Mouse (Mus musculus) forebrain, postnatal 0 days (tissue): ENCODE results near the gene Hoxa4. TPM values are rescaled to one million over a fixed set of nuclear protein-coding genes. Genes with fewer than 3 reads are reported as not detected.

ENCODE experiments used
- ATAC-seq: fragments of 200-750 bp; cut with Nextera tagmentation; 2 replicates; pipeline ENCODE4 v1.8.0; 2017; ENCODE audit warnings: mild to moderate bottlenecking, moderate library complexity
- DNase-seq: peaks from one replicate; pipeline ENCODE4 v3.0.0-alpha.2; 2015
- H3K27ac ChIP-seq: fragments of 300-500 bp; sonication (generic); 2 replicates; pipeline ENCODE4 v1.5.1; 2014; ENCODE audit warnings: low read depth, mild to moderate bottlenecking, antibody characterized with exemption, low read length, moderate library complexity, mixed read lengths
- H3K27me3 ChIP-seq: fragments of 300-500 bp; sonication (generic); 2 replicates; pipeline ENCODE4 v1.6.1; 2014; ENCODE audit warnings: mild to moderate bottlenecking, low read length, mixed read lengths; ENCODE audit not compliant: insufficient read depth
- H3K36me3 ChIP-seq: fragments of 300-500 bp; sonication (generic); 2 replicates; pipeline ENCODE4 v1.6.1; 2014; ENCODE audit warnings: mild to moderate bottlenecking, moderate library complexity; ENCODE audit not compliant: insufficient read depth
- H3K4me1 ChIP-seq: fragments of 300-500 bp; sonication (generic); 2 replicates; pipeline ENCODE4 v1.6.1; 2014; ENCODE audit warnings: antibody characterized with exemption; ENCODE audit not compliant: insufficient read depth
- H3K4me2 ChIP-seq: fragments of 300-500 bp; sonication (generic); 2 replicates; pipeline ENCODE4 v1.6.1; 2014; ENCODE audit warnings: low read depth, mild to moderate bottlenecking, moderate library complexity
- H3K4me3 ChIP-seq: fragments of 300-500 bp; sonication (generic); 2 replicates; pipeline ENCODE4 v1.5.1; 2014; ENCODE audit warnings: low read depth, low read length, mixed read lengths
- H3K9ac ChIP-seq: fragments of 300-500 bp; sonication (generic); 2 replicates; pipeline ENCODE4 v1.6.1; 2014; ENCODE audit warnings: mild to moderate bottlenecking
- H3K9me3 ChIP-seq: fragments of 300-500 bp; sonication (generic); 2 replicates; pipeline ENCODE4 v1.6.1; 2016; ENCODE audit warnings: low read length
- CTCF ChIP-seq: sonication (generic); IDR thresholded peaks from 2 replicates; pipeline ENCODE4 v1.5.1; 2016; ENCODE audit warnings: antibody characterized with exemption, control low read depth, low read depth
- WGBS: fragments of 180-500 bp; shearing (Covaris S2); extraction: QIAGEN DNeasy Blood & Tissue Kit; methylation state at CpG from one replicate; pipeline ENCODE4 v1.1.7; 2014; 5-methylcytosine and 5-hydroxymethylcytosine counted together
- microRNA counts: library from miRNA; unstranded; fragments of <30 nt; microRNA quantifications from one replicate; lab custom pipeline; 2015
- microRNA-seq, 2 experiments: library from miRNA; unstranded; fragments of <30 nt; microRNA quantifications; one replicate each; pipeline ENCODE4; 2016
- polyA plus RNA-seq: library from polyadenylated mRNA; unstranded; fragments of >200 nt; fragmentation: Nextera tagmentation; extraction: Ambion mirVana; gene quantifications from 2 replicates; pipeline ENCODE4 v1.2.1, GENCODE M21; 2015
- total RNA-seq: library from RNA; depleted of rRNA; stranded (reverse); fragments of >200 nt; gene quantifications from 2 replicates; pipeline ENCODE4 v1.2.3, GENCODE M21; 2014; rRNA removed

The Hoxa4 gene
- total and polyA plus RNA-seq, 2 experiments from 2014 or later, result not detected

GRCm38 (mm10) chr6:52152226-52153193, 39.0 kb downstream of the Hoxa4 start:
- no peak overlapping the region for H3K27ac ChIP-seq
- no peak overlapping the region for H3K4me3 ChIP-seq
- no peaks in the 10 kb centered on the region for H3K4me1 ChIP-seq
- H3K27me3 ChIP-seq, result peaks cover 87% of the 10 kb centered on the region
- H3K9me3 ChIP-seq, result no peaks in the 10 kb centered on the region
- 3% methylated on average over 16 of the region's 16 CpGs for WGBS
- no peaks in the 10 kb centered on the region for H3K36me3 ChIP-seq
- ATAC-seq (no peak), DNase-seq (no peak)
- H3K9ac ChIP-seq, result no peak overlapping the region
- TF ChIP-seq CTCF, result no peak
- H3K4me2 ChIP-seq, result no peak overlapping the region

- Histone ChIP-seq H3K36me3 (no peaks in the 10 kb centered on the region), H3K27ac (no peak overlapping the region), H3K27me3 (peaks cover 87% of the 10 kb centered on the region), H3K4me1 (no peaks in the 10 kb centered on the region), H3K4me2 (no peak overlapping the region), H3K9ac (no peak overlapping the region), H3K4me3 (no peak overlapping the region), H3K9me3 (no peaks in the 10 kb centered on the region)
- no peak for TF ChIP-seq CTCF
- DNase-seq, result peak; percentile 61
- no peak for ATAC-seq
- WGBS, result 4% methylated on average over 4 of the region's 4 CpGs
Measured at GRCm38 (mm10) chr6:52151571-52151970, 40.0 kb downstream of the Hoxa4 start.

- 6% methylated on average over 16 of the region's 16 CpGs for WGBS
- peaks cover 82% of the 10 kb centered on the region for H3K27me3 ChIP-seq
- no peaks in the 10 kb centered on the region for H3K36me3 ChIP-seq
- TF ChIP-seq CTCF, result no peak
- H3K9me3 ChIP-seq, result no peaks in the 10 kb centered on the region
- H3K4me3 ChIP-seq, result no peak overlapping the region
- H3K4me1 ChIP-seq, result no peaks in the 10 kb centered on the region
- DNase-seq (no peak), ATAC-seq (no peak)
- no peak overlapping the region for H3K27ac ChIP-seq
- no peak overlapping the region for H3K4me2 ChIP-seq
- no peak overlapping the region for H3K9ac ChIP-seq
Measured at GRCm38 (mm10) chr6:52150401-52150966, 41.1 kb downstream of the Hoxa4 start.

MicroRNA genes within 50 kb of the gene (microRNA counts, 519-probe panel; counts per million panel counts)
- microRNA mmu-miR-196b (lab: Ali Mortazavi, UCI), result 1,211 counts per million, percentile 8 among the panel's probes with 10 or more counts

Small RNA genes within 50 kb of the gene (microRNA-seq; reads per million reads assigned to microRNA genes)
- 1.9 to 11.3 reads per million in 2 experiments for gene Mir196b

Other genes starting within 250 kb of the Hoxa4 start
- gene Skap2, start 179.2 kb downstream of the Hoxa4 start, total RNA-seq, result 4.7 and 5.1 TPM in 2 replicates
- gene Skap2, start 179.2 kb downstream of the Hoxa4 start, polyA plus RNA-seq, result 6.2 and 6.6 TPM in 2 replicates
- gene Hoxa1, start 33.4 kb downstream of the Hoxa4 start, total RNA-seq, result 0.10 TPM in 1 of 2 replicates, not detected in the other
- not detected in 2 replicates for gene Hoxa1, start 33.4 kb downstream of the Hoxa4 start, polyA plus RNA-seq
- not detected in 2 replicates for gene Hoxa2, start 26.9 kb downstream of the Hoxa4 start, total RNA-seq
- not detected in 2 replicates for gene Hoxa2, start 26.9 kb downstream of the Hoxa4 start, polyA plus RNA-seq
- not detected in 2 replicates for gene 5730596B20Rik, start 14.3 kb downstream of the Hoxa4 start, total RNA-seq
- not detected in 2 replicates for gene 5730596B20Rik, start 14.3 kb downstream of the Hoxa4 start, polyA plus RNA-seq
- not detected in 2 replicates for gene Hoxa5, start 12.8 kb upstream of the Hoxa4 start, total RNA-seq
- not detected in 2 replicates for gene Hoxa5, start 12.8 kb upstream of the Hoxa4 start, polyA plus RNA-seq
- gene Hoxa6, start 17.0 kb upstream of the Hoxa4 start, total RNA-seq, result not detected in 2 replicates
- not detected in 2 replicates for gene Hoxa6, start 17.0 kb upstream of the Hoxa4 start, polyA plus RNA-seq
- 0.23 TPM in 1 of 2 replicates, not detected in the other for gene Hoxa3, start 21.6 kb upstream of the Hoxa4 start, total RNA-seq
- not detected in 2 replicates for gene Hoxa3, start 21.6 kb upstream of the Hoxa4 start, polyA plus RNA-seq
- gene Gm28308, start 21.6 kb upstream of the Hoxa4 start, total RNA-seq, result not detected in 2 replicates
- not detected in 2 replicates for gene Gm28308, start 21.6 kb upstream of the Hoxa4 start, polyA plus RNA-seq
- not detected in 2 replicates for gene Hoxa7, start 30.1 kb upstream of the Hoxa4 start, total RNA-seq
- gene Hoxa7, start 30.1 kb upstream of the Hoxa4 start, polyA plus RNA-seq, result not detected in 2 replicates
- not detected in 2 replicates for gene Hoxa9, start 39.3 kb upstream of the Hoxa4 start, total RNA-seq
- not detected in 2 replicates for gene Hoxa9, start 39.3 kb upstream of the Hoxa4 start, polyA plus RNA-seq
- not detected in 2 replicates for gene Hoxa10, start 49.1 kb upstream of the Hoxa4 start, total RNA-seq
- gene Hoxa10, start 49.1 kb upstream of the Hoxa4 start, polyA plus RNA-seq, result not detected in 2 replicates
- gene Hoxa11, start 54.1 kb upstream of the Hoxa4 start, total RNA-seq, result not detected in 2 replicates
- gene Hoxa11, start 54.1 kb upstream of the Hoxa4 start, polyA plus RNA-seq, result not detected in 2 replicates
- not detected in 2 replicates for gene Hoxa13, start 69.1 kb upstream of the Hoxa4 start, total RNA-seq
- gene Hoxa13, start 69.1 kb upstream of the Hoxa4 start, polyA plus RNA-seq, result not detected in 2 replicates
- gene Evx1, start 121.7 kb upstream of the Hoxa4 start, total RNA-seq, result not detected in 2 replicates
- gene Evx1, start 121.7 kb upstream of the Hoxa4 start, polyA plus RNA-seq, result not detected in 2 replicates